21 mouse cellular contexts compared by ENCODE assay signal in genomic region chr6:48581257-48581656, GRCm38 (mm10). TPM values are rescaled to one million over a fixed set of nuclear protein-coding genes. Genes with fewer than 3 reads are reported as not detected.
A peak's percentile ranks its signal among the peaks of the same experiment; 100 is the strongest.
DNase-seq lines count a peak whose midpoint lies in the region; ATAC-seq and TF ChIP-seq lines count a peak whose summit lies in the region.
"Had no signal": no experiment of that assay in that cellular context is flagged by ENCODE, and none has a peak within 500 bp of the region (broad histone marks: within the 10 kb centered on the region; RNA-seq: fewer than 3 reads in every experiment).

No protein-coding gene starts in this region.

- peaks cover 34% of the 10 kb centered on the region for H3K4me1 ChIP-seq in heart, embryonic 12.5 days (replicated peaks)
- H3K4me1 ChIP-seq in heart, embryonic 16.5 days (ENCODE audit: control insufficient read depth, insufficient read depth, low read length) = peaks cover 20% of the 10 kb centered on the region
- H3K4me1 ChIP-seq in brown adipose tissue, adult 24 weeks (ENCODE audit: control insufficient read depth, insufficient read depth, insufficient read length, low read length) = peaks cover 2% of the 10 kb centered on the region; the same call in 1 of the 2 replicates
- H3K4me1 ChIP-seq in stomach, postnatal 0 days (replicated peaks; ENCODE audit: control insufficient read depth, insufficient read depth) = peaks cover 4% of the 10 kb centered on the region; the same call in 1 of the 2 replicates
- H3K4me1 ChIP-seq: forebrain, embryonic 13.5 days; hindbrain, embryonic 15.5 days had no signal

- H3K9ac ChIP-seq in heart, embryonic 12.5 days = peak overlapping the region; percentile 18; the same call in 1 of the 2 replicates
- H3K9ac ChIP-seq in heart, embryonic 16.5 days (ENCODE audit: low read length) = no peak overlapping the region
- no peak overlapping the region for H3K9ac ChIP-seq in stomach, postnatal 0 days (ENCODE audit: low read length)
- H3K9ac ChIP-seq: forebrain, embryonic 13.5 days; forebrain, postnatal 0 days; hindbrain, embryonic 15.5 days had no signal

- no peak for TF ChIP-seq CTCF in stomach, postnatal 0 days (IDR thresholded peaks at IDR 0.05; ENCODE audit: low read depth)

- no peaks in the 10 kb centered on the region for H3K27me3 ChIP-seq in heart, embryonic 12.5 days (replicated peaks)
- no peaks in the 10 kb centered on the region for H3K27me3 ChIP-seq in heart, embryonic 16.5 days (ENCODE audit: control insufficient read depth, insufficient read depth, low read length)
- no peaks in the 10 kb centered on the region for H3K27me3 ChIP-seq in stomach, postnatal 0 days (ENCODE audit: control insufficient read depth, insufficient read depth, low read length)
- H3K27me3 ChIP-seq: forebrain, embryonic 13.5 days; hindbrain, embryonic 15.5 days had no signal

- no peaks in the 10 kb centered on the region for H3K36me3 ChIP-seq in heart, embryonic 12.5 days
- no peaks in the 10 kb centered on the region for H3K36me3 ChIP-seq in heart, embryonic 16.5 days (ENCODE audit: control insufficient read depth, insufficient read depth)
- no peaks in the 10 kb centered on the region for H3K36me3 ChIP-seq in stomach, postnatal 0 days (ENCODE audit: control insufficient read depth, insufficient read depth, low read length)
- H3K36me3 ChIP-seq: embryonic facial prominence, embryonic 10.5 days; hindbrain, embryonic 15.5 days had no signal

- peak overlapping the region; percentile 60; the same call in 1 of the 2 replicates for H3K27ac ChIP-seq in heart, embryonic 12.5 days (ENCODE audit: poor library complexity, severe bottlenecking)
- H3K27ac ChIP-seq in heart, embryonic 16.5 days (ENCODE audit: low read length) = peak overlapping the region; percentile 72
- H3K27ac ChIP-seq in brown adipose tissue, adult 24 weeks (replicated peaks; ENCODE audit: low read depth, low read length) = 0 out of 2 replicates have a peak overlapping the region, but pooled peaks have one; percentile 12
- peak overlapping the region; percentile 40; the same call in 1 of the 2 replicates for H3K27ac ChIP-seq in stomach, postnatal 0 days (replicated peaks)
- H3K27ac ChIP-seq: embryonic facial prominence, embryonic 10.5 days; forebrain, embryonic 13.5 days; hindbrain, embryonic 15.5 days had no signal

- 8% methylated on average over 3 of the region's 3 CpGs for WGBS in heart, embryonic 12.5 days
- 29% methylated on average over 3 of the region's 3 CpGs for WGBS in heart, embryonic 16.5 days
- 44% methylated on average over 3 of the region's 3 CpGs for WGBS in stomach, postnatal 0 days

- intact Hi-C loops in heart, postnatal 14 days (cut with DNase I) = loop anchor here (2.0 kb wide), 1 partner anchor 64 kb away; no protein-coding TSS in a partner anchor

- no peak overlapping the region for H3K4me3 ChIP-seq in heart, embryonic 12.5 days
- H3K4me3 ChIP-seq in heart, embryonic 16.5 days (ENCODE audit: low read length) = no peak overlapping the region
- H3K4me3 ChIP-seq in brown adipose tissue, adult 24 weeks (ENCODE audit: insufficient read depth, low read depth, low read length) = no peak overlapping the region
- H3K4me3 ChIP-seq in stomach, postnatal 0 days (ENCODE audit: low read depth, low read length) = no peak overlapping the region
- H3K4me3 ChIP-seq: embryonic facial prominence, embryonic 10.5 days; forebrain, embryonic 13.5 days; hindbrain, embryonic 15.5 days had no signal

- no peak for TF ChIP-seq EP300 in stomach, postnatal 0 days (optimal IDR thresholded peaks at IDR 0.05)

- no peak for DNase-seq in heart, postnatal 14 days
- DNase-seq in heart, postnatal 4 days = no peak
- DNase-seq in stomach, postnatal 0 days (ENCODE audit: low spot score) = no peak
- DNase-seq: adrenal gland, adult 2 months; adrenal gland, postnatal 25 days; gastrocnemius, postnatal 14 days had no signal

- ATAC-seq in heart, embryonic 12.5 days (ENCODE audit: insufficient number of reproducible peaks, low FRiP score) = no peak
- peak; percentile 59; the same call in 1 of the 2 replicates for ATAC-seq in heart, embryonic 16.5 days (replicated peaks; ENCODE audit: extremely low read depth, insufficient read depth, low FRiP score)
- no peak for ATAC-seq in stomach, postnatal 0 days (ENCODE audit: low FRiP score, low TSS enrichment)
- ATAC-seq: intestine, embryonic 16.5 days had no signal

- 0 out of 2 replicates have a peak, but pooled peaks cover 3% of the 10 kb centered on the region for H3K9me3 ChIP-seq in heart, embryonic 12.5 days (replicated peaks)
- 0 out of 2 replicates have a peak, but pooled peaks cover under 1% of the 10 kb centered on the region for H3K9me3 ChIP-seq in heart, embryonic 16.5 days (replicated peaks; ENCODE audit: control insufficient read depth, low read length)
- H3K9me3 ChIP-seq in stomach, postnatal 0 days (ENCODE audit: control insufficient read depth, low read length) = no peaks in the 10 kb centered on the region
- H3K9me3 ChIP-seq: embryonic facial prominence, embryonic 10.5 days; forebrain, embryonic 13.5 days; hindbrain, embryonic 15.5 days had no signal

- H3K4me2 ChIP-seq in heart, embryonic 12.5 days = no peak overlapping the region; the same call in 1 of the 2 replicates
- no peak overlapping the region for H3K4me2 ChIP-seq in heart, embryonic 16.5 days (ENCODE audit: low read depth, low read length)
- H3K4me2 ChIP-seq in stomach, postnatal 0 days (replicated peaks; ENCODE audit: low read depth) = no peak overlapping the region
- H3K4me2 ChIP-seq: forebrain, embryonic 13.5 days; hindbrain, embryonic 15.5 days had no signal

RNA-seq across cellular contexts. Expression of gene Gm45021, which starts 8.2 kb away (rescaled TPM):
- polyA plus RNA-seq in heart, embryonic 12.5 days (2016; fragmentation: Nextera tagmentation; extraction: Ambion mirVana) = 1.5 TPM in 1 of 2 replicates, not detected in the other
- not detected for total RNA-seq in heart, postnatal 14 days (2021)
- polyA plus RNA-seq in heart, embryonic 16.5 days (2015; fragmentation: Nextera tagmentation; extraction: Ambion mirVana) = not detected in 2 replicates
- total RNA-seq in heart, postnatal 4 days (2021) = not detected
- not detected in 2 replicates for polyA plus RNA-seq in brown adipose tissue, adult 24 weeks (2012; ENCODE audit: insufficient read depth, insufficient read length, missing spikeins)
- polyA plus RNA-seq in stomach, postnatal 0 days (2015; fragmentation: Nextera tagmentation; extraction: Ambion mirVana) = not detected in 2 replicates
- total RNA-seq: adrenal gland, adult 2 months; adrenal gland, postnatal 25 days; ES-E14; forebrain, postnatal 0 days; gastrocnemius, adult 18-20 months; gastrocnemius, postnatal 14 days had no signal
- polyA plus RNA-seq: adrenal gland, adult 2 months; cerebellum, adult 2 months; embryonic facial prominence, embryonic 10.5 days; embryonic facial prominence, embryonic 14.5 days; forebrain, embryonic 13.5 days; forebrain, postnatal 0 days; gonadal fat pad, adult 2 months; hindbrain, embryonic 11.5 days; hindbrain, embryonic 15.5 days; intestine, embryonic 16.5 days; kidney, adult 2 months had no signal

RNA-seq across cellular contexts. Expression of gene Rarres2, which starts 8.7 kb away (rescaled TPM):
- 24.7 and 26.4 TPM in 2 replicates for polyA plus RNA-seq in heart, embryonic 12.5 days (2016; fragmentation: Nextera tagmentation; extraction: Ambion mirVana)
- total RNA-seq in heart, postnatal 14 days (2021) = 10 to 100 TPM; 87.7 to 93.2 TPM
- polyA plus RNA-seq in heart, embryonic 16.5 days (2015; fragmentation: Nextera tagmentation; extraction: Ambion mirVana) = 44.7 and 55.2 TPM in 2 replicates
- total RNA-seq in heart, postnatal 4 days (2021) = 10 to 100 TPM; 69.3 to 70.3 TPM
- polyA plus RNA-seq in brown adipose tissue, adult 24 weeks (2012; ENCODE audit: insufficient read depth, insufficient read length, missing spikeins) = 260 and 356 TPM in 2 replicates
- polyA plus RNA-seq in stomach, postnatal 0 days (2015; fragmentation: Nextera tagmentation; extraction: Ambion mirVana) = 273 and 283 TPM in 2 replicates

RNA-seq across cellular contexts. Expression of gene Repin1, which starts 12.4 kb away (rescaled TPM):
- polyA plus RNA-seq in heart, embryonic 12.5 days (2016; fragmentation: Nextera tagmentation; extraction: Ambion mirVana) = 32.1 and 32.7 TPM in 2 replicates
- total RNA-seq in heart, postnatal 14 days (2021) = 10 to 100 TPM; 24.0 to 27.5 TPM
- polyA plus RNA-seq in heart, embryonic 16.5 days (2015; fragmentation: Nextera tagmentation; extraction: Ambion mirVana) = 28.6 and 29.8 TPM in 2 replicates
- 10 to 100 TPM; 30.4 to 31.2 TPM for total RNA-seq in heart, postnatal 4 days (2021)
- 14.1 and 17.4 TPM in 2 replicates for polyA plus RNA-seq in brown adipose tissue, adult 24 weeks (2012; ENCODE audit: insufficient read depth, insufficient read length, missing spikeins)
- polyA plus RNA-seq in stomach, postnatal 0 days (2015; fragmentation: Nextera tagmentation; extraction: Ambion mirVana) = 11.6 and 12.9 TPM in 2 replicates

RNA-seq across cellular contexts. Expression of gene Gm44965, which starts 12.5 kb away (rescaled TPM):
- polyA plus RNA-seq in heart, embryonic 12.5 days (2016; fragmentation: Nextera tagmentation; extraction: Ambion mirVana) = not detected in 2 replicates
- total RNA-seq in heart, postnatal 14 days (2021) = not detected
- not detected in 2 replicates for polyA plus RNA-seq in heart, embryonic 16.5 days (2015; fragmentation: Nextera tagmentation; extraction: Ambion mirVana)
- total RNA-seq in heart, postnatal 4 days (2021) = not detected
- not detected in 2 replicates for polyA plus RNA-seq in brown adipose tissue, adult 24 weeks (2012; ENCODE audit: insufficient read depth, insufficient read length, missing spikeins)
- polyA plus RNA-seq in stomach, postnatal 0 days (2015; fragmentation: Nextera tagmentation; extraction: Ambion mirVana) = not detected in 2 replicates
- total RNA-seq: adrenal gland, adult 2 months; adrenal gland, postnatal 25 days; ES-E14; forebrain, postnatal 0 days; gastrocnemius, adult 18-20 months had no signal
- polyA plus RNA-seq: adrenal gland, adult 2 months; cerebellum, adult 2 months; embryonic facial prominence, embryonic 14.5 days; forebrain, embryonic 13.5 days; forebrain, postnatal 0 days; gonadal fat pad, adult 2 months; hindbrain, embryonic 11.5 days; intestine, embryonic 16.5 days had no signal

RNA-seq across cellular contexts. Expression of gene Zfp775, which starts 20.6 kb away (rescaled TPM):
- polyA plus RNA-seq in heart, embryonic 12.5 days (2016; fragmentation: Nextera tagmentation; extraction: Ambion mirVana) = 5.6 and 5.8 TPM in 2 replicates
- 1 to 10 TPM; 8.2 to 8.3 TPM for total RNA-seq in heart, postnatal 14 days (2021)
- 6.2 and 8.6 TPM in 2 replicates for polyA plus RNA-seq in heart, embryonic 16.5 days (2015; fragmentation: Nextera tagmentation; extraction: Ambion mirVana)
- 1 to 10 TPM; 4.0 to 5.4 TPM for total RNA-seq in heart, postnatal 4 days (2021)
- 1.2 and 2.3 TPM in 2 replicates for polyA plus RNA-seq in brown adipose tissue, adult 24 weeks (2012; ENCODE audit: insufficient read depth, insufficient read length, missing spikeins)
- 2.2 and 2.8 TPM in 2 replicates for polyA plus RNA-seq in stomach, postnatal 0 days (2015; fragmentation: Nextera tagmentation; extraction: Ambion mirVana)

Comparison
In these comparisons a context has a peak if more than half of its experiments do, and no peak if none do; other contexts are left out.
1. H3K27ac ChIP-seq: peak in every context shown above with its lines; median percentile 72 in heart, embryonic 16.5 days; 60 in heart, embryonic 12.5 days; 40 in stomach, postnatal 0 days; 12 in brown adipose tissue, adult 24 weeks.